Comparison of ENCODE assay signal across 8 mouse cellular contexts in genomic region chr7:141481498-141482401, GRCm38 (mm10). TPM values are rescaled to one million over a fixed set of nuclear protein-coding genes. Genes with fewer than 3 reads are reported as not detected.
A peak's percentile ranks its signal among the peaks of the same experiment; 100 is the strongest.
DNase-seq lines count a peak whose midpoint lies in the region; ATAC-seq and TF ChIP-seq lines count a peak whose summit lies in the region.

No protein-coding gene starts in this region.

- H3K27me3 ChIP-seq in embryonic facial prominence, embryonic 12.5 days, result peaks cover 26% of the 10 kb centered on the region
- peaks cover 10% of the 10 kb centered on the region for H3K27me3 ChIP-seq in limb, embryonic 11.5 days (ENCODE audit: control insufficient read depth, insufficient read depth, low read length)
- peaks cover 16% of the 10 kb centered on the region for H3K27me3 ChIP-seq in midbrain, embryonic 11.5 days (ENCODE audit: control insufficient read depth, insufficient read depth, low read length)
- H3K27me3 ChIP-seq in stomach, postnatal 0 days (ENCODE audit: control insufficient read depth, insufficient read depth, low read length), result no peaks in the 10 kb centered on the region

- H3K4me2 ChIP-seq in embryonic facial prominence, embryonic 12.5 days (replicated peaks), result peak overlapping the region; percentile 98
- H3K4me2 ChIP-seq in limb, embryonic 11.5 days (ENCODE audit: low read depth, severe bottlenecking), result peak overlapping the region; percentile 98
- peak overlapping the region; percentile 93 for H3K4me2 ChIP-seq in midbrain, embryonic 11.5 days
- H3K4me2 ChIP-seq in stomach, postnatal 0 days (replicated peaks; ENCODE audit: low read depth), result peak overlapping the region; percentile 91

- H3K4me1 ChIP-seq in embryonic facial prominence, embryonic 12.5 days, result peaks cover 45% of the 10 kb centered on the region
- peaks cover 7% of the 10 kb centered on the region; the same call in 1 of the 2 replicates for H3K4me1 ChIP-seq in limb, embryonic 11.5 days (ENCODE audit: control insufficient read depth, insufficient read depth, low read length)
- H3K4me1 ChIP-seq in midbrain, embryonic 11.5 days (ENCODE audit: control insufficient read depth, insufficient read depth, low read length), result peaks cover 15% of the 10 kb centered on the region; the same call in 1 of the 2 replicates
- peaks cover 11% of the 10 kb centered on the region for H3K4me1 ChIP-seq in stomach, postnatal 0 days (replicated peaks; ENCODE audit: control insufficient read depth, insufficient read depth)

- peak overlapping the region; percentile 56 for H3K4me3 ChIP-seq in embryonic facial prominence, embryonic 12.5 days
- peak overlapping the region; percentile 52 for H3K4me3 ChIP-seq in limb, embryonic 11.5 days (ENCODE audit: low read depth, low read length)
- H3K4me3 ChIP-seq in midbrain, embryonic 11.5 days (ENCODE audit: low read depth, low read length), result peak overlapping the region; percentile 59
- peak overlapping the region; percentile 48 for H3K4me3 ChIP-seq in stomach, postnatal 0 days (ENCODE audit: low read depth, low read length)

- H3K36me3 ChIP-seq in embryonic facial prominence, embryonic 12.5 days, result no peaks in the 10 kb centered on the region
- no peaks in the 10 kb centered on the region for H3K36me3 ChIP-seq in limb, embryonic 11.5 days (ENCODE audit: control insufficient read depth, insufficient read depth, low read length)
- H3K36me3 ChIP-seq in midbrain, embryonic 11.5 days (ENCODE audit: control insufficient read depth, insufficient read depth, low read length), result no peaks in the 10 kb centered on the region
- H3K36me3 ChIP-seq in stomach, postnatal 0 days (ENCODE audit: control insufficient read depth, insufficient read depth, low read length), result no peaks in the 10 kb centered on the region

- intact Hi-C loops in gastrocnemius, postnatal 14 days (cut with DNase I; ENCODE audit: low total_unique reads), result loop anchor here (5.0 kb wide), 1 partner anchor 181 kb away; no protein-coding TSS in a partner anchor

- peak; percentile 54 for DNase-seq in gastrocnemius, postnatal 14 days
- no peak for DNase-seq in gastrocnemius, postnatal 25 days
- DNase-seq in ZHBTc4 (ENCODE audit: low read depth, low spot score), result peak; percentile 60
- peak; percentile 73 for DNase-seq in heart, postnatal 4 days
- peak; percentile 67 for DNase-seq in limb, embryonic 11.5 days (ENCODE audit: low spot score)
- peak; percentile 96 for DNase-seq in midbrain, embryonic 11.5 days (ENCODE audit: low spot score, missing footprints)
- peak; percentile 60 for DNase-seq in stomach, postnatal 0 days (ENCODE audit: low spot score)

- ATAC-seq in embryonic facial prominence, embryonic 12.5 days (ENCODE audit: insufficient number of reproducible peaks, insufficient read depth, low FRiP score, low TSS enrichment), result no peak; the same call in 1 of the 2 replicates
- peak; percentile 33; the same call in 1 of the 2 replicates for ATAC-seq in limb, embryonic 11.5 days (ENCODE audit: insufficient number of reproducible peaks, low FRiP score, low TSS enrichment, low read depth)
- peak; percentile 72 for ATAC-seq in midbrain, embryonic 11.5 days (ENCODE audit: low FRiP score)
- ATAC-seq in stomach, postnatal 0 days (ENCODE audit: low FRiP score, low TSS enrichment), result no peak

- no peak overlapping the region for H3K27ac ChIP-seq in embryonic facial prominence, embryonic 12.5 days
- no peak overlapping the region for H3K27ac ChIP-seq in limb, embryonic 11.5 days (replicated peaks; ENCODE audit: low read depth, low read length)
- no peak overlapping the region; the same call in 1 of the 2 replicates for H3K27ac ChIP-seq in midbrain, embryonic 11.5 days (ENCODE audit: low read depth, low read length)
- H3K27ac ChIP-seq in stomach, postnatal 0 days (replicated peaks), result no peak overlapping the region

- no peak for TF ChIP-seq EP300 in stomach, postnatal 0 days (optimal IDR thresholded peaks at IDR 0.05)

- TF ChIP-seq CTCF in stomach, postnatal 0 days (IDR thresholded peaks at IDR 0.05; ENCODE audit: low read depth), result peak; percentile 65

- peak overlapping the region; percentile 53 for H3K9ac ChIP-seq in embryonic facial prominence, embryonic 12.5 days
- H3K9ac ChIP-seq in limb, embryonic 11.5 days (ENCODE audit: low read length), result peak overlapping the region; percentile 41
- H3K9ac ChIP-seq in midbrain, embryonic 11.5 days (ENCODE audit: low read length), result peak overlapping the region; percentile 66
- peak overlapping the region; percentile 47 for H3K9ac ChIP-seq in stomach, postnatal 0 days (ENCODE audit: low read length)

- WGBS in embryonic facial prominence, embryonic 12.5 days, result under 1% methylated on average over 80 of the region's 81 CpGs
- WGBS in limb, embryonic 11.5 days, result under 1% methylated on average over 79 of the region's 81 CpGs
- WGBS in midbrain, embryonic 11.5 days, result under 1% methylated on average over 81 of the region's 81 CpGs
- 1% methylated on average over 64 of the region's 81 CpGs for WGBS in stomach, postnatal 0 days

- H3K9me3 ChIP-seq in embryonic facial prominence, embryonic 12.5 days, result no peaks in the 10 kb centered on the region
- H3K9me3 ChIP-seq in limb, embryonic 11.5 days (ENCODE audit: control insufficient read depth, low read length), result no peaks in the 10 kb centered on the region
- no peaks in the 10 kb centered on the region for H3K9me3 ChIP-seq in midbrain, embryonic 11.5 days (ENCODE audit: control insufficient read depth, low read length)
- H3K9me3 ChIP-seq in stomach, postnatal 0 days (ENCODE audit: control insufficient read depth, low read length), result no peaks in the 10 kb centered on the region

RNA-seq across cellular contexts. Expression of gene Tspan4, which starts 6.7 kb away (rescaled TPM):
- 10 to 100 TPM; 15.3 TPM for total RNA-seq in gastrocnemius, postnatal 14 days (2021)
- 10 to 100 TPM in 1 of 2 experiments, 1 to 10 TPM in 1; 5.6 to 16.5 TPM for total RNA-seq in gastrocnemius, postnatal 25 days (2021)
- polyA plus RNA-seq in embryonic facial prominence, embryonic 12.5 days (2016; fragmentation: Nextera tagmentation; extraction: Ambion mirVana), result 36.8 and 43.3 TPM in 2 replicates
- total RNA-seq in heart, postnatal 4 days (2021), result 10 to 100 TPM; 37.2 to 38.0 TPM
- polyA plus RNA-seq in limb, embryonic 11.5 days (2014; fragmentation: Nextera tagmentation; extraction: Ambion mirVana), result 21.2 and 22.3 TPM in 2 replicates
- 26.9 and 28.6 TPM in 2 replicates for polyA plus RNA-seq in midbrain, embryonic 11.5 days (2014; fragmentation: Nextera tagmentation; extraction: Ambion mirVana)
- 56.9 and 58.7 TPM in 2 replicates for polyA plus RNA-seq in stomach, postnatal 0 days (2015; fragmentation: Nextera tagmentation; extraction: Ambion mirVana)

RNA-seq across cellular contexts. Expression of gene Polr2l, which starts 6.8 kb away (rescaled TPM):
- 10 to 100 TPM; 47.7 to 49.8 TPM for total RNA-seq in gastrocnemius, postnatal 14 days (2021)
- 10 to 100 TPM; 55.2 to 56.0 TPM for total RNA-seq in gastrocnemius, postnatal 25 days (2021)
- polyA plus RNA-seq in embryonic facial prominence, embryonic 12.5 days (2016; fragmentation: Nextera tagmentation; extraction: Ambion mirVana), result 66.2 and 68.9 TPM in 2 replicates
- 10 to 100 TPM; 49.6 to 52.4 TPM for total RNA-seq in heart, postnatal 4 days (2021)
- 70.9 and 73.3 TPM in 2 replicates for polyA plus RNA-seq in limb, embryonic 11.5 days (2014; fragmentation: Nextera tagmentation; extraction: Ambion mirVana)
- polyA plus RNA-seq in midbrain, embryonic 11.5 days (2014; fragmentation: Nextera tagmentation; extraction: Ambion mirVana), result 63.5 and 74.2 TPM in 2 replicates
- 53.4 and 60.2 TPM in 2 replicates for polyA plus RNA-seq in stomach, postnatal 0 days (2015; fragmentation: Nextera tagmentation; extraction: Ambion mirVana)

RNA-seq across cellular contexts. Expression of gene Cd151, which starts 14.6 kb away (rescaled TPM):
- total RNA-seq in gastrocnemius, postnatal 14 days (2021), result 10 to 100 TPM; 79.8 to 82.0 TPM
- total RNA-seq in gastrocnemius, postnatal 25 days (2021), result 10 to 100 TPM; 67.7 to 87.4 TPM
- 17.0 and 19.6 TPM in 2 replicates for polyA plus RNA-seq in embryonic facial prominence, embryonic 12.5 days (2016; fragmentation: Nextera tagmentation; extraction: Ambion mirVana)
- total RNA-seq in heart, postnatal 4 days (2021), result 100 to 1,000 TPM; 229 to 230 TPM
- polyA plus RNA-seq in limb, embryonic 11.5 days (2014; fragmentation: Nextera tagmentation; extraction: Ambion mirVana), result 27.2 and 35.7 TPM in 2 replicates
- 32.5 and 36.6 TPM in 2 replicates for polyA plus RNA-seq in midbrain, embryonic 11.5 days (2014; fragmentation: Nextera tagmentation; extraction: Ambion mirVana)
- polyA plus RNA-seq in stomach, postnatal 0 days (2015; fragmentation: Nextera tagmentation; extraction: Ambion mirVana), result 22.6 and 27.5 TPM in 2 replicates

RNA-seq across cellular contexts. Expression of gene Cracr2b, which starts 20.9 kb away (rescaled TPM):
- 10 to 100 TPM in 1 of 2 experiments, 1 to 10 TPM in 1; 6.5 to 14.3 TPM for total RNA-seq in gastrocnemius, postnatal 14 days (2021)
- total RNA-seq in gastrocnemius, postnatal 25 days (2021), result 1 to 10 TPM; 3.9 to 7.0 TPM
- polyA plus RNA-seq in embryonic facial prominence, embryonic 12.5 days (2016; fragmentation: Nextera tagmentation; extraction: Ambion mirVana), result 12.8 and 13.3 TPM in 2 replicates
- total RNA-seq in heart, postnatal 4 days (2021), result 10 to 100 TPM; 17.6 to 20.1 TPM
- 5.3 and 6.8 TPM in 2 replicates for polyA plus RNA-seq in limb, embryonic 11.5 days (2014; fragmentation: Nextera tagmentation; extraction: Ambion mirVana)
- polyA plus RNA-seq in midbrain, embryonic 11.5 days (2014; fragmentation: Nextera tagmentation; extraction: Ambion mirVana), result 2.7 and 5.3 TPM in 2 replicates
- 20.8 and 23.5 TPM in 2 replicates for polyA plus RNA-seq in stomach, postnatal 0 days (2015; fragmentation: Nextera tagmentation; extraction: Ambion mirVana)

RNA-seq across cellular contexts. Expression of gene Pnpla2, which starts 26.8 kb away (rescaled TPM):
- 100 to 1,000 TPM; 188 to 332 TPM for total RNA-seq in gastrocnemius, postnatal 14 days (2021)
- total RNA-seq in gastrocnemius, postnatal 25 days (2021), result 100 to 1,000 TPM; 265 to 357 TPM
- polyA plus RNA-seq in embryonic facial prominence, embryonic 12.5 days (2016; fragmentation: Nextera tagmentation; extraction: Ambion mirVana), result 13.9 and 14.6 TPM in 2 replicates
- total RNA-seq in heart, postnatal 4 days (2021), result 100 to 1,000 TPM; 118 to 127 TPM
- polyA plus RNA-seq in limb, embryonic 11.5 days (2014; fragmentation: Nextera tagmentation; extraction: Ambion mirVana), result 11.3 and 12.5 TPM in 2 replicates
- 12.7 and 14.0 TPM in 2 replicates for polyA plus RNA-seq in midbrain, embryonic 11.5 days (2014; fragmentation: Nextera tagmentation; extraction: Ambion mirVana)
- polyA plus RNA-seq in stomach, postnatal 0 days (2015; fragmentation: Nextera tagmentation; extraction: Ambion mirVana), result 82.1 and 88.0 TPM in 2 replicates

Comparison
In these comparisons a context has a peak if more than half of its experiments do, and no peak if none do; other contexts are left out.
1. ATAC-seq: peak in limb, embryonic 11.5 days (single experiment) and midbrain, embryonic 11.5 days (single experiment); none in embryonic facial prominence, embryonic 12.5 days (single experiment) and stomach, postnatal 0 days (single experiment).
2. Peak in every context shown above with its lines, with median percentiles within 50 percentile points of each other: H3K4me2 ChIP-seq, H3K4me3 ChIP-seq and H3K9ac ChIP-seq.